Mouse (Mus musculus): ENCODE data around the gene 4933407L21Rik. TPM values are rescaled to one million over a fixed set of nuclear protein-coding genes. Genes with fewer than 3 reads are reported as not detected.

Gene 4933407L21Rik
- polyA plus RNA-seq, 1 experiment from 2014 or later: not detected

Other genes starting within 250 kb of the 4933407L21Rik start
- 1.3 and 1.6 TPM in 2 replicates for gene A630001G21Rik, start 149.8 kb upstream of the 4933407L21Rik start, polyA plus RNA-seq (2015; fragmentation: Nextera tagmentation; extraction: Ambion mirVana)
- 20.6 and 20.8 TPM in 2 replicates for gene Cab39, start 135.0 kb upstream of the 4933407L21Rik start, polyA plus RNA-seq (2015; fragmentation: Nextera tagmentation; extraction: Ambion mirVana)
- gene Itm2c, start 34.2 kb upstream of the 4933407L21Rik start, polyA plus RNA-seq (2015; fragmentation: Nextera tagmentation; extraction: Ambion mirVana): 246 and 255 TPM in 2 replicates
- gene Gpr55, start 32.5 kb downstream of the 4933407L21Rik start, polyA plus RNA-seq (2015; fragmentation: Nextera tagmentation; extraction: Ambion mirVana): 0.04 TPM in 1 of 2 replicates, not detected in the other
- not detected in 2 replicates for gene Spata3, start 88.3 kb downstream of the 4933407L21Rik start, polyA plus RNA-seq (2015; fragmentation: Nextera tagmentation; extraction: Ambion mirVana)
- 0.67 and 0.89 TPM in 2 replicates for gene 2810459M11Rik, start 117.4 kb downstream of the 4933407L21Rik start, polyA plus RNA-seq (2015; fragmentation: Nextera tagmentation; extraction: Ambion mirVana)
- gene Psmd1, start 135.9 kb downstream of the 4933407L21Rik start, polyA plus RNA-seq (2015; fragmentation: Nextera tagmentation; extraction: Ambion mirVana): 126 and 140 TPM in 2 replicates
- 0.20 and 0.39 TPM in 2 replicates for gene Htr2b, start 183.5 kb downstream of the 4933407L21Rik start, polyA plus RNA-seq (2015; fragmentation: Nextera tagmentation; extraction: Ambion mirVana)
- 0.28 TPM in 1 of 2 replicates, not detected in the other for gene Gm21972, start 205.2 kb downstream of the 4933407L21Rik start, polyA plus RNA-seq (2015; fragmentation: Nextera tagmentation; extraction: Ambion mirVana)
- gene Armc9, start 226.3 kb downstream of the 4933407L21Rik start, polyA plus RNA-seq (2015; fragmentation: Nextera tagmentation; extraction: Ambion mirVana): 12.9 and 13.7 TPM in 2 replicates